Mouse (Mus musculus): ENCODE results near the gene Ppp2r1b. TPM values are rescaled to one million over a fixed set of nuclear protein-coding genes. Genes with fewer than 3 reads are reported as not detected.

Ppp2r1b gene
- polyA plus RNA-seq, 1 experiment from 2014 or later = 49.0 TPM

GRCm38 (mm10) chr9:50856341-50857081 lies 11.4 kb downstream of the Ppp2r1b start:
- under 1% methylated on average over 44 of the region's 45 CpGs for WGBS
- Histone ChIP-seq H3K4me3 (peak overlapping the region; percentile 82), H3K4me1 (peaks cover 20% of the 10 kb centered on the region), H3K4me2 (peak overlapping the region; percentile 74), H3K9ac (peak overlapping the region; percentile 76), H3K27ac (peak overlapping the region; percentile 91), H3K9me3 (no peaks in the 10 kb centered on the region), H3K27me3 (no peaks in the 10 kb centered on the region), H3K36me3 (peaks cover 27% of the 10 kb centered on the region)
- ATAC-seq (ENCODE audit: insufficient number of reproducible peaks, low FRiP score, low TSS enrichment, low read depth) = peak; percentile 85

- no peaks in the 10 kb centered on the region for H3K9me3 ChIP-seq
- WGBS = under 1% methylated on average over 42 of the region's 46 CpGs
Measured at GRCm38 (mm10) chr9:50857082-50857641, 12.1 kb downstream of the Ppp2r1b start.

GRCm38 (mm10) chr9:50858681-50859080 lies 13.6 kb downstream of the Ppp2r1b start:
- 87% methylated on average over 6 of the region's 6 CpGs for WGBS
- H3K4me1 ChIP-seq = peaks cover 11% of the 10 kb centered on the region
- H3K27ac ChIP-seq = no peak overlapping the region
- no peak overlapping the region for H3K4me2 ChIP-seq
- no peak for ATAC-seq (ENCODE audit: insufficient number of reproducible peaks, low FRiP score, low TSS enrichment, low read depth)
- no peak overlapping the region for H3K9ac ChIP-seq
- no peak overlapping the region for H3K4me3 ChIP-seq
- H3K27me3 ChIP-seq = no peaks in the 10 kb centered on the region
- H3K36me3 ChIP-seq = peaks cover 46% of the 10 kb centered on the region
- H3K9me3 ChIP-seq = no peaks in the 10 kb centered on the region

More at GRCm38 (mm10) chr9:50857082-50857641, 12.1 kb downstream of the Ppp2r1b start:
- H3K4me3 ChIP-seq = peak overlapping the region; percentile 82
- peak overlapping the region; percentile 91 for H3K27ac ChIP-seq
- H3K27me3 ChIP-seq = no peaks in the 10 kb centered on the region
- H3K4me1 ChIP-seq = peaks cover 20% of the 10 kb centered on the region
- peak; percentile 64 for ATAC-seq (ENCODE audit: insufficient number of reproducible peaks, low FRiP score, low TSS enrichment, low read depth)
- peak overlapping the region; percentile 74 for H3K4me2 ChIP-seq
- H3K36me3 ChIP-seq = peaks cover 33% of the 10 kb centered on the region
- H3K9ac ChIP-seq = peak overlapping the region; percentile 76

GRCm38 (mm10) chr9:50861119-50861839 lies 16.2 kb downstream of the Ppp2r1b start:
- WGBS = 94% methylated on average over 18 of the region's 18 CpGs
- Histone ChIP-seq H3K9ac (no peak overlapping the region), H3K36me3 (peaks cover 65% of the 10 kb centered on the region), H3K4me2 (no peak overlapping the region), H3K4me3 (no peak overlapping the region), H3K4me1 (peaks cover 11% of the 10 kb centered on the region), H3K27me3 (no peaks in the 10 kb centered on the region), H3K9me3 (no peaks in the 10 kb centered on the region), H3K27ac (no peak overlapping the region)
- no peak for ATAC-seq (ENCODE audit: insufficient number of reproducible peaks, low FRiP score, low TSS enrichment, low read depth)

GRCm38 (mm10) chr9:50863824-50864223 lies 18.7 kb downstream of the Ppp2r1b start:
- Histone ChIP-seq H3K9ac (no peak overlapping the region), H3K4me2 (no peak overlapping the region), H3K27ac (no peak overlapping the region), H3K9me3 (no peaks in the 10 kb centered on the region), H3K4me1 (no peaks in the 10 kb centered on the region), H3K36me3 (peaks cover 89% of the 10 kb centered on the region), H3K27me3 (no peaks in the 10 kb centered on the region), H3K4me3 (no peak overlapping the region)
- ATAC-seq (ENCODE audit: insufficient number of reproducible peaks, low FRiP score, low TSS enrichment, low read depth) = no peak
- 86% methylated on average over 4 of the region's 4 CpGs for WGBS

GRCm38 (mm10) chr9:50864877-50865276 lies 19.8 kb downstream of the Ppp2r1b start:
- Histone ChIP-seq H3K36me3 (peaks cover 85% of the 10 kb centered on the region), H3K9me3 (no peaks in the 10 kb centered on the region), H3K4me2 (no peak overlapping the region), H3K27ac (no peak overlapping the region), H3K4me1 (no peaks in the 10 kb centered on the region), H3K27me3 (no peaks in the 10 kb centered on the region), H3K9ac (no peak overlapping the region), H3K4me3 (no peak overlapping the region)
- ATAC-seq (ENCODE audit: insufficient number of reproducible peaks, low FRiP score, low TSS enrichment, low read depth) = no peak
- 86% methylated on average over 5 of the region's 5 CpGs for WGBS

- H3K9ac ChIP-seq = no peak overlapping the region
- no peak overlapping the region for H3K4me3 ChIP-seq
- H3K9me3 ChIP-seq = no peaks in the 10 kb centered on the region
- no peaks in the 10 kb centered on the region for H3K27me3 ChIP-seq
- WGBS = 86% methylated on average over 8 of the region's 8 CpGs
- H3K4me1 ChIP-seq = no peaks in the 10 kb centered on the region
- H3K27ac ChIP-seq = no peak overlapping the region
- no peak overlapping the region for H3K4me2 ChIP-seq
- H3K36me3 ChIP-seq = peaks cover 84% of the 10 kb centered on the region
- no peak for ATAC-seq (ENCODE audit: insufficient number of reproducible peaks, low FRiP score, low TSS enrichment, low read depth)
Measured at GRCm38 (mm10) chr9:50865803-50866202, 20.7 kb downstream of the Ppp2r1b start.

- no peak overlapping the region for H3K4me3 ChIP-seq
- no peak overlapping the region for H3K27ac ChIP-seq
- WGBS = 89% methylated on average over 6 of the region's 6 CpGs
- no peak overlapping the region for H3K9ac ChIP-seq
- ATAC-seq (ENCODE audit: insufficient number of reproducible peaks, low FRiP score, low TSS enrichment, low read depth) = no peak
- no peaks in the 10 kb centered on the region for H3K9me3 ChIP-seq
- H3K27me3 ChIP-seq = no peaks in the 10 kb centered on the region
- no peaks in the 10 kb centered on the region for H3K4me1 ChIP-seq
- H3K4me2 ChIP-seq = no peak overlapping the region
- peaks cover 77% of the 10 kb centered on the region for H3K36me3 ChIP-seq
Measured at GRCm38 (mm10) chr9:50867015-50867414, 21.9 kb downstream of the Ppp2r1b start.

- no peaks in the 10 kb centered on the region for H3K4me1 ChIP-seq
- H3K9ac ChIP-seq = no peak overlapping the region
- H3K27ac ChIP-seq = no peak overlapping the region
- no peak for ATAC-seq (ENCODE audit: insufficient number of reproducible peaks, low FRiP score, low TSS enrichment, low read depth)
- H3K27me3 ChIP-seq = no peaks in the 10 kb centered on the region
- 79% methylated on average over 2 of the region's 2 CpGs for WGBS
- no peaks in the 10 kb centered on the region for H3K9me3 ChIP-seq
- H3K4me2 ChIP-seq = no peak overlapping the region
- H3K36me3 ChIP-seq = peaks cover 74% of the 10 kb centered on the region
- no peak overlapping the region for H3K4me3 ChIP-seq
Measured at GRCm38 (mm10) chr9:50868182-50868581, 23.1 kb downstream of the Ppp2r1b start.

- WGBS = 84% methylated on average over 9 of the region's 9 CpGs
- no peaks in the 10 kb centered on the region for H3K9me3 ChIP-seq
- peaks cover 69% of the 10 kb centered on the region for H3K36me3 ChIP-seq
- H3K27ac ChIP-seq = no peak overlapping the region
- ATAC-seq (ENCODE audit: insufficient number of reproducible peaks, low FRiP score, low TSS enrichment, low read depth) = no peak
- no peaks in the 10 kb centered on the region for H3K4me1 ChIP-seq
- H3K9ac ChIP-seq = no peak overlapping the region
- no peak overlapping the region for H3K4me2 ChIP-seq
- no peaks in the 10 kb centered on the region for H3K27me3 ChIP-seq
- H3K4me3 ChIP-seq = no peak overlapping the region
Measured at GRCm38 (mm10) chr9:50873210-50873609, 28.1 kb downstream of the Ppp2r1b start.

- H3K27me3 ChIP-seq = no peaks in the 10 kb centered on the region
- no peak for ATAC-seq (ENCODE audit: insufficient number of reproducible peaks, low FRiP score, low TSS enrichment, low read depth)
- peaks cover 69% of the 10 kb centered on the region for H3K36me3 ChIP-seq
- no peak overlapping the region for H3K4me3 ChIP-seq
- 88% methylated on average over 6 of the region's 6 CpGs for WGBS
- H3K9ac ChIP-seq = no peak overlapping the region
- H3K4me2 ChIP-seq = no peak overlapping the region
- H3K4me1 ChIP-seq = no peaks in the 10 kb centered on the region
- H3K9me3 ChIP-seq = no peaks in the 10 kb centered on the region
- H3K27ac ChIP-seq = no peak overlapping the region
Measured at GRCm38 (mm10) chr9:50874031-50874430, 28.9 kb downstream of the Ppp2r1b start.

- 97% methylated on average over 4 of the region's 4 CpGs for WGBS
- no peaks in the 10 kb centered on the region for H3K4me1 ChIP-seq
- no peak overlapping the region for H3K4me3 ChIP-seq
- H3K27me3 ChIP-seq = no peaks in the 10 kb centered on the region
- H3K9me3 ChIP-seq = no peaks in the 10 kb centered on the region
- no peak overlapping the region for H3K27ac ChIP-seq
- no peak for ATAC-seq (ENCODE audit: insufficient number of reproducible peaks, low FRiP score, low TSS enrichment, low read depth)
- H3K4me2 ChIP-seq = no peak overlapping the region
- H3K9ac ChIP-seq = no peak overlapping the region
- H3K36me3 ChIP-seq = peaks cover 74% of the 10 kb centered on the region
Measured at GRCm38 (mm10) chr9:50875470-50875869, 30.4 kb downstream of the Ppp2r1b start.
